Mouse (Mus musculus) B cell, adult 2 months (primary cell): ENCODE measurements around the gene Nkx1-1.

Source experiments
- DNase-seq, 2 experiments: peaks; one replicate each; pipeline ENCODE4 v3.0.0; 2022

The Nkx1-1 gene

DNA sequence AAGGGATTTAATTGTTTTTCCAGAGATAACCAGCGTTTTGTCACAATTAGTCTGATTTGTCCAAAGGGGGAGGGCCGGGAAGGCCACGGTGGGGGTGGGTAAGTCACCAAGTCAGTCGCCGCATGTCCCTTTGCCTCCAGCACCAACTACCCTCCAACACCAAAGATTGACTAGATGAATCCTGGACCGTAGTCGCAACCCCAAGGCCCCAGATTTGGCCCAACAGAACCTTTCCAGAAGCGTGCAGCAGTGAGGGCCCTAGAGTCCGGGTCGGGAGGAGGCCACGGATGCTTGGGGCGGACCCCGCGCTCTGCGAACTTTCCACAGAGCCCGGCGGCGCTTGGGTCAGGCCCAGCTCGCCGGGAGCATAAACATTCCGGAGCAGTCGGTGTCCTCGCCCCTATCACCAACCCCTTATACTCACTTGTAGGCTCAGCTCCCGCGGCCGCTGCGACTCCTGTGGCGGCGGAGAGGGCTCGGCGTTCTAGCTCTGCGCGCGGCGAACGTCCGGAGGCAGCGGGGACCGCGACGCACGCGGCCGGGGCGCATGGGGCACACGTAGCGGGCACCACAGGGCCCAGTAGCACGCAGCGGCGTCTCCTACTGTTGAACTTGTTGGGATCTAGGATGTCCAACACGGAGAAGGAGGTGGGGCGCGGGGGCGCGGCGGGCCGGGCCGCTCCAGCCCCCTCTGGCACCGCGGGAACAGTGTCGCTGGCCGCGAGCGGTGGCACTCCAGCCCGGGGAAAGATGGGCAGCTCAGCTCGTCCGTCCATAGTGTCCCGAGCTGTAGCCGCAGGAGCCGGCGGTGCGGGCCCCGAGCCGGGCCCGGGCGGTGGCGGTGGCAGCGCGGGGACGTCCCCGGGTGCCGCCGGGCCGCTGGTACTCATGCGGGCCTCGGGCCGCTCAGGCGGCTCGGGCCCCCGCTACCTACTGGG is at the start of gene Nkx1-1:
TSS of gene Nkx1-1 (minus strand) at position 776 of the 938 bp plus-strand sequence.
- DNase-seq: no peak

DNA sequence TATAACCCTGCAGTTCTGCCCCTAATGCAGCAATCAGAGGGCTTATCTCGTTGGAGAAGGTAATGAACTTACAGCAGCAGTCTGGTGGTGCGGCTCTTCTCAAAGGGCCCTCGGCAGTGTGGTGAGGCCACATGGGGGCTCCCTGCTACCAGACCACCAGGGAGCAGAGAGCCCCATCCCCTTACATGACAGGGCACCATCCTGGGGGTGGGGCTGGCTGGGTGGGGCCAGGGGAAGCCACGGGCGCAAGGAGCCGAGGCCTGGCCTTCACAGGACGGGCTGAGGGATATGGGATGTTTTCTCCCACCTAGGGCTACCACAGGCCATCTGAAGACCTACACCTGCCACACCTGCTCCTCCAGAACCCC is 47.5 kb upstream of the Nkx1-1 start:
- no peak for DNase-seq

DNA sequence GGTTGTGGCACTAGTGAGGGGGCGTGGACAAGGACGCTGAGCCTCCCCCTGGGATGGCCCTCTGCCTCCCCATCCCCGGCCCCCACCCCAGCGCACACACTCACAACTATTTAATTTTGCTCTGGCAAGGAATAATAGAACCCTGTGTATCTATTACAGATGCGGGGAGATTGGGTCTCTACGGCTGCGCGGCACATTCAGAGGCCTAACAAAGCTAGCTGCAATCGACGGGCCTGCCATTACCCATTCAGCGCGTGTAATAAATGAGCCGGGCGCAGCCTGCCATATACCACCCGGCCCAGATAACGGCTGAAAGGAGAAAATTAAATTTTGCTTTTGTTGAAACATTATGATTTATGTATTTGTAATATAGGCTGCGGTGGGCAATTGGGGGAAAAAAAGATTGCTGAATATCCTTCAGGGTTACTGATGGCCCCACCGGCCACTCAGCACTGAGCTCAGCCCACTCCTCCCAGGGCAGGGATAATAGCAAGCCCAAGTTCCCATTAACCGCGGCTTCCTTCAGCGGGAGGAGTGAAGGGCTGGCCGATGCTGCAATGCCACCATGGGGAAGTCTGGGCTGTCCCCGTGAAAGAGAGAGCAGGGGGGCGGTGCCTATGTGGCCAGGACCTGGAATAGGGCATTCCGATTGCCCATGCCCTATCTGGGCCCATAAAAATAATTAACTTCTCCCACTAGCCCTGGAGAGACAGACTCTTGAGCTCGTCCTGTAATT is 47.0 kb upstream of the Nkx1-1 start:
- no peak for DNase-seq

DNA sequence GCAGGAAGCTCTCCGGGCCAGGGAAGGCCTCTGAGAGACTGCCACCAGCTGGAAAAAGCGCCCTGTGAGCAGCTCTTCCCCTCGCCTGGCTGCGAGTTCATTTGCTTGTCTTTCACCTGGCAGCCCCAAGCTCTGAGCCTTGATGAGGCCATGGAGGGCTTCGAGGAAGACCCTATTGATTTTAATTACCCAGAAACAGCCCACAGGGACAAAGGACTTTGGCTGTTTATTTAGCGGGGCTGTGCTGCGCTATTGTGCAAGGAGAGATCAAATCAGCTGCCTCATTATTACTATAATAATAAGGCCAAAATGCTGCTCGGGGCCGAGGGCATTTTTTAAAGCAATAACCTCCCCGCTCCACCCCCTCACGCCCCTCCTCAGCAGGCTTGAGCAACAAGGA is 31.7 kb upstream of the Nkx1-1 start:
- no peak for DNase-seq

DNA sequence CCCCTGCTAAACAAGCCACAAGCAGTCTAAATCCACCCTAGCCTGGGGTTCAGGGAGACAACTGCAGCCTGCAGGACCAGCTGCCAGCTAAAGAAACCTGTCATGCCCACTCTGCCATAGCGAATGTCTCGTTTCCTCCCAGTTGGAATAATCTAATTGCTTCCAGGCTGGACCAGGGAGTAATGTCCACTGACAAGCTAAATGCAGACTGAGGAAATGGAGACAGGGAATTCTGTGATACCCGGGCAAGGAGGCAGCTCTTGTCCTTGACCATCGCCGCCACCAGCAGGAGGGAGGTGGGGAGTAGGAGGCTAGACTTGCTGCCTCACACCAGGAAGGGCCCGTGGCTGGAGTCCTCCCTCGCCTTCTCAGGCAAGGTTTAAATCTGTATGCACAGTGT is 30.6 kb upstream of the Nkx1-1 start:
- DNase-seq: no peak

DNA sequence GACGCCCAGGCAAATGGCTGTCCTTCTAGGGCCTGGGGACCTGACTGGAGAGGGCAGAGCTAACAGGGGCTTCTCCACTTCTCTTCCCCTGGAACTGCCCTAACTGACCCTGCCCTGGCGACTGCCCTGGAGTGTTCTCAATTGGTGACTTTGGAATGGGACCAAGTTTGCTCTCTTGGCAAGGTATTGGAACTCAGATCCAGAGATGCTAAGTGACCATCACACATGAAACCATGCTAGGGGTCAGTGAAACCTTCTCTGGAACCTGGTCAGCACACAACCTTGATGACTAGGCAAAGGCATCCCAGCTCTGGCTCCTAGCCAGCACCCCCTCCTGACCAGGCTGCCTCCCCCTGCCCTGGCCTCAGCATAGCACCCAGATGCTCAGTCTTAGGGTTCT is 25.3 kb upstream of the Nkx1-1 start:
- DNase-seq: no peak

DNA sequence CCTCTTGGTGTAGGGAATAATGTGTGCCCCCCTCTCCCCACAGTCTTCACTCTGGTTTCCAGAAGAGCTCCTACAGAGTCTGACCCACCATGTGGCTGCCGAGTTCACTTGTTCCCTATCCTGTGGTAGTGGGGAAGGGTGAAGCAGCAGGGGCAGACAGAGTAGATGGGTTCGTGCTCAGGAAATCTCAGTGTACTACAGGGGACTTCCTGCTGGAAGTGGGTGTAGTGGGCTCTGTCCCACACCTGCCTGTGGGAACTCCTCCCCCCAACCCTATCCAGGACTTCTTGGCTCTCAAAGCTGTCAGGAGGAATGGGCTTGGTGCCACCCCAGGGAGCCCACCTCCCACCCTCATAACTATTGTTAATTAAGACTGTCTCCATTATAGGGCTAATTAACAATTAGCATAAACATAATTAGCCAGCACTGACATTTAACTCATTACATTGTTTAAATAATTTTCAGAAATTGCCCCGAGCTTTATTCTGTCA is 24.4 kb upstream of the Nkx1-1 start:
- no peak for DNase-seq

DNA sequence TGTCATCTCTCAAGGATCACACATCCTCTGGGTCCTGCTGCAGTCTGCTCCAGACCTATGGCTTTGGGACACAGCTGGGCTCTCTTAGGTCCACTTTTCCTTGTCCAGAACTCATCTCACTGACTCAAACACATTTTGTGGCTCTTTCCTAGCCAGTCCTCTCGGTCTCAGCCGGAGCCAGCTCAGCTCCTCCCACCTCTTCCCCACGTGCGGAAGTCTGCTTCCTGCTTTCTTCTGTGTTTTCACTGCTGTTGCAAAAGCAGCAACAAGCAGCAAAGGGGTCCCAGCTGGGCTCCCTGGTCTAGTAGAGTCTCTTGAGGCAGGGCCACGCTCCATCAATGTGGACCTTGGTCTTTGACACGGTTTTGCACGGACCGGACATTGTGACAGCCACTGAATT is 22.0 kb upstream of the Nkx1-1 start:
- DNase-seq: no peak

DNA sequence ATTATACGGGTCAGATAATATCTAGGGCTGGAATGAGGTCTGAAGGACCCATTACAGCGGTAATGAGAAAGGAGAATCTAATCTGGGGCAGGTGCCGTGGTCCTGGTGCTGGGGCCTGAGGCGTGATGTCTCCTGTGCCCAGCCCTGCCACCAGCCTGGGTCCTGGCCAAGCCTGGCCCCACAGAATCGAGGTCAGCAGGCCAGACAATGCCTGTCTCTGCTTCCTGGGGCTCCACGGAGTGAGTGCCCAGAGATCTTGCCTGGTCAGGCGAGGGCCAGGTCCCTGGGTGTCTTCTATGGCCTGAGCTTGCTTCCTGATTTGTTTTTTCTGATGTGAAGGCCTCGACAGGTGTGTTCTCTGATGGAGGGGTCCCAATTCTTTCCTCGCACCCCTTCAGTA is 10.0 kb upstream of the Nkx1-1 start:
- DNase-seq: no peak

DNA sequence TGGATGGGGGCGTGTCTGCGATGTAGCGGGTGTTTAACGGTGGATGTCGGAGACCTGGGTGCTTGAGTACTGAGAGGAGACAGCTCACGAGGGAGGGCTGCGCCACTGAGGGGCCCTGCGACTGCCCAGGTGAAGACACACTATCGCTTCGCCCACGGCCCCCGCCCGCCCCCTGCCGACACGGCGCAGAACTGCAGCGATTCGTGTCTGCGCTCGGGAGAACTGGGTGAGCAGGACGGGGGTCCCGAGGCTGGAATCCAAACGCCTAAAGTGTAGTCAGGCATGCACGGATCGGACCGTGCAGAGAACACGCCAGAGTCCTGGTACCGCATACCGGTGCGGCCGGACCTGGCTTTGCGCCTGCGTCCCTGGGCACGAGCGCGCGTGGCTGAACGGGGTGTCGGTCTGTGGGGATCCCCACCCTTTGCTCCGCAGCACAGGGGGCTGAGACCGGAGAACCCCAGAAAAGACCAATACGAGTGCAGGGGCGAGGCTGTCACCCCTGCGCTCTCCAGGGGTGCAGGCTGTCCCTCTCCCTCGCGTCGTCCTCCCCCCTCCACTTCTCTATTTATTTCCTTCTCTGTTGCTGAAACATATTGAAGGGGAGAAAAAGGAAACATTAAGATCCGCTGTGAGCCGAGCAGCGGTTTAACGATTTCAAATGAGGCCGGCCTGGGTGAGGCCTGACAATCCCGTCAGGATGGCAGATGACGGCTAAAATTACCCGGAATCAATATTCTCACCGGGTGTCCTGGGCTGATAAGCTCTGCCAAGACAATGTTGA is 9.3 kb upstream of the Nkx1-1 start:
- peak; percentile 76 to 77 for DNase-seq

DNA sequence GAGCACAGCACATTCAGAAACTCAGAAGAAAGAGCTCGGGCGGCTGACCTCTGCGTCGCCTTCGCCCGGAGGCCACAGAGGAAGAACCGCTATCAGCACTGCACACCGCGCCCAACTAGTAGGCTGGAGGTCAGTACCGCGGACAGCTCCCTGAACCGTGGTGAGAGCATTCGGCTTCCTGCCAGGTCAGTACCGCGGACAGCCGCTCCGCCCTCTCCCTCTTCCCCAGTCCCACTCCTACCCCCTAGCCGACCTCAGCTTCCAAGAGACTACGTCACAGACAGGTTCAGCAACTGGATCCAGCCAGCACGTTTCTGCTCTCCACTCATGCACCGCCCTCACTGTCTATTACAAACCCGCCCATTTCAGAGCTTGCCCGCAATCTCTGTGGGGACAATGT is 4.4 kb upstream of the Nkx1-1 start:
- DNase-seq: peak; percentile 73 to 74

DNA sequence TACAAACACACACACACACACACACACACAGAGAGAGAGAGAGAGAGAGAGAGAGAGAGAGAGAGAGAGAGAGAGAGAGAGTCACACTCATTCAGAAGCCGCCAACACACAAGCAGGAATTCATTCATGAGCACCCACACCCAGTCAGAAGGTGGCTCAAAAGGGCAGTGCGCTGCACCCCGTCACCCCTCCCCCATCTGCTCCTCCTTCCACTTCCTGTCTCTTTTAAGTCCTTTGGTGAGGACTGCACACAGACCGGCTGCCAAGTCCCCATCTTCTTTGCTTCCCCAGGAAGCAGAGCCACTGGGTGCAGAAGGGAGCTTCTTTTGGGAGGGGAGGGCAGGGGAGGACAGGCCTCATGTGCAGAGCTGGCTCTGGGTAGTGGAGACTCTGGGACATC is 2.2 kb upstream of the Nkx1-1 start:
- DNase-seq: no peak

DNA sequence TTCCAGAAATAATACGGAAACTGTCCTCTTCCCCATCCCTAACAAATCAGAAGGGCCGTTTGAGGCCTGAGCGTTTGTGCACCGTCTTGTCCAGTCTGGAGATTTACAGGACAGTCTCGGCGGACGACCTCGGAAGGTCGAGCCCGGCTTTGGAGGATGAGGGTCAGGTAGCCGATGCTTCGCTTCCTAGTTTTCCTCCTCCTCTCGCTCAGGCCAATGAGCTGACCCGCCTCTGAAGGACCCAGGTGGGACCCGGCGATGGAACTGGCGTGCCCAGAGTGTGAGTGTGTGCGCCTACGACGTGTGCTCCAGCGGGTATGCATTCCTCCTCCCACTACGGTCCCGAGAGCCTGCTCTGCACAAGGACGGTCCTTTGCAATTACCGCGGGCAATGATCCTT is 1.4 kb upstream of the Nkx1-1 start:
- no peak for DNase-seq

DNA sequence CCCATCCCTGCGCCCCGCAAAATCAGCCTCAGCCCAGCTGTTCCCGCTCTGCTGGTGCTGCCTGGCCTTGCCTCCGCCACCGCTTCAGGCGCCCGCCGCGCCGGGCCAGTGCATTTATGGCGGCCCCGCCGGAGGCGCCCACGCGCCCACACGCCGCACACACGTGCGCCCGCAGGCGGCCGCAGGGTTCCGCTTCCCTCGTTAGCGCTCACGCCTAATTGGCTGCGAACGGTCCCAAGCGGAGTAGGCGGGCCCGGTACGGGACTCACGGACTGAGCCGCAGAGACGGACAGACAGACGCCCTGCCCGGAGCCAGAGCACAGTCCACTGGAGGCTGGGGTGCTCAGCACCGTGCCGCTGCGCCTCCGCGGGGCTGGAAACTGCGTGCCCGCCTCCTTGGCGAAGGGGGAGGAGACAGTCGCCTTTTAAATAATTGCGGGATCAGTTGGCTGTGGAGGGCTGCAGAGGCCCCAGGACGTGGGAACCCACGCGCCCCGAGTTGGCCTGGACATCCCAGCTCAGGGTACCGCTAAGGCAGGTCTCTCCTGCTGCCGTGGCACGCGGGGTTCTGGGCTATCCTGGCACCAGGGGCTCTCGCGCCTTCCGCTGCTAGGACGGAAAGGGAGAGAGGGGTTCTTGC is 485 bp upstream of the Nkx1-1 start:
- no peak for DNase-seq

DNA sequence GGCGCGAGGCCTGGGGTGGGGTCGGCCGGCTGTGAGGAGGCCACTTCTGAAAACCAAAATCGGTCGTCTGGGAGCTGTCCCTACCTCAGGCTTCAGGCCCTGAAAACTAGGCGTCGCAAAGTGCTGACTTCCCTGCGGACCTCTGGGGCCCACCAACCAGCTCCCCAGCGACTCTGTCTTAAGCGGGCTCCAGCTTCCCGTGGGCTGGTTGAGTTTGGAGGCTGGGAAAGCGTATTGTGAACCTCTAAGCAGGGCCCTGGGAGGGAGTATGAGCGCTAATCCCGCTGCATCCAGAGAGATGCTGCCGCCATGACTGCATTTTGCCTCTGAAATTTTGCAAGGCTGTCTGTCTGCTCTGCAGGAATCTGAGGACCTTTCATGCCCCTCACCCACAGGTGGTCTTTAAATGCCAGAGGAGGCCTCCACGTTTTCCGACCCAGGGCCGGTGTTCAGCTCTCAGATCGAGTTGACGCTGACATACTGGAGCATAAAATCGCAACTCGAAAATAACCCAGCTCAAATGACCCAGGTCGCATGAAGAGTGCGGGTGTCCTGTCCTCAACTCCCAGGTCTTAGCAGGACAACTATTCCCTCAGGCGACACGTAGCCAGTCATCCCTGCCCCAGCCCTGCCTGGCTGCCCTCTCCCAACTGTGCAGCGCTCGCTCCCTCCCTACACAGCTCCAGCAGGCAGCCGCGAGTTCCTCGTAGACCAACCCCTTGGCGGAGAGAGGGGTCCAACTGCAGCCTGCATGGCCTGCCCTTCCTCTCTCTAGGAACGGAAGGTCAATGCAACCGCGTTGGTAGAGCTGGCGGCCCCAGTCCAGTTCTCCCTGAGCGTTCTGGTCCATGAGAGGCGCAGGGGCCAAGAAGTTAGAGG is 1.5 kb downstream of the Nkx1-1 start:
- DNase-seq: no peak

DNA sequence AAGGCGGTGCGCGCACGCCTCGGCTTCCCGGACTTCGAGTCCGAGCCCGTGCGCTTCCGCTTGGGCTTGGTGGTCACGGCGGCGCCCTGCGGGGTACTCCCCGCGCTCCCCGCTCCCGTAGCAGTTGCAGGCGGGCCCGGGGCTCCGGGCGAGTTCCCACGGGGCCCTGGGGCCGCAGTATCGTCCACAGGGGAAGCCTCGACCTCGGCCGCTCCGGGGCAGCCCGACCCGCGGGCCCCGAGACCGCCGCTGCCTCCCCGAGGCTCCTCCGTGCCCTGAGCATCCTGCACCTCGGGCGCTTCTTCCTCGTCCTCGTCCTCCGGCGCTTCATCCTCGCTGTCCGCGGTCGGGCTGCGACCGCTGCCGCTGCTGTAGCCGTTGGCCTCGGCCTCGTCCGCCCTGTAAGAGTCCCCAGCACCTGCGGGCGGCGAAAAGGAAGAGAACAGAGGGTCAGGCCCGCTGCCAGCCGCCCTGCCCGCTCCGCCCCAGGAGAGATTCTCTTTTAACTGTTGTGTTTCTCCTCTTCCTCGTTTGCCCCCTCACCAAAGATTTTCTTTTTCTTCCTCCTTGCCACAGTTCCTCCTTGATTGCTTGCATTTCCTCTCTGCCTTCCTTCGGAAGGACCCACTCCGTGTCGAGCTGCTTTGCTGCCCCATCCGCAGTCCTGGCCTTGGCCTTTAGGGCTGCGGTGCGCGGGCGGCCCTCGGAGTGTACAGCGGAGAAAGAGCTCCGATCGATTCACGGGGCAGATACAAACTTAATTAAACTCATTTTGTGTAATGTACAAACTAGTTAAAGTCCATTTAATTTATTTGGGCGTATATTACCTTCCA is 2.4 kb downstream of the Nkx1-1 start:
- no peak for DNase-seq

DNA sequence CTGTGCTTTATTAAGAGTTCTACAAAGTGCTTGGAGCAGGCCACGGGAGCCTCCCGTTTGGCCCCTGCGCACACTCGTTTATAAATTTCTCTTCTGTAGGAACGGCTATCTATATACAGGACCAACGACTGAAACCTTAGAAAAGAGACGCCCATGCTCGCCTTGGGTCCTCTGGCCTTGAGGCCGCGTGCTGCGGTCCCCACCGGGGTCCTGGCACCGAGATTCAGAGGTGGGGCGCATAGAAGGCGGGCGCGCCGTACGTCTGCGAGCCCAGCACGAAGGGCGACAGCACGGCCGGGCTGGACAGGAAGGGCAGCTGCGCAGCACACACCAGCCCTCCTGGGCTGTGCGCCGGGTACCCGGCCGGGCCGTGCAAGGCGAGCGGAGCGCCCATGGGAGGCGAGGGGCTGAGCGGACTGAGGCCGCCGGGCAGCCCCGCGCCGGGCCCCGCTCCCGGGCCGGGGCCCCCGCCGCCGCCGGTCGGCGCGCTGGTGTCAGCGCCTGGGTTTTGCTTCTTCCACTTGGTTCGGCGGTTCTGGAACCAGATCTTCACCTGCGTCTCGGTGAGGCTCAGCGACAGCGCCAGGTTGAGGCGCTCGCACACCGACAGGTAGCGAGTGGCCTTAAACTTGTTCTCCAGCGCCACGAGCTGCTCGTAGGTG is 3.1 kb downstream of the Nkx1-1 start:
- no peak for DNase-seq

DNA sequence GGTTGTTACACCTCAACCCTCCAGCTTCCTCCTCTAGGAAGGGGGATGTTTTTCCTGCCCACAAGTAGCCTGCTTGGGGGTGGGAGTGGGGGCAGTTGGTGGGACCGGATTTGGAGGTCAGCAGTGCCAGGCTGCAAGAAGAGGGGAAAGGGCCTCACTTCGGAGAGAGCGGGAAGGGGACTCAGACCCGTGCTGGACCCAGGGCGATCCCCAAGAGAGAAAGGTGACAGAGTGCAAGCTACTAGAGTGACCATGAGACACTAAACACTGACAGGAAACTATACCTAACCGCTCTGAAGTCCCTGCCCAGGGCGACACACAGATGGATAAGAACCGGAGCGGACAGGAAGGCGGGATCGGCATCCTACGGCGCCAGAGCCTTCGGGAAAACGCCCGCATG is 3.7 kb downstream of the Nkx1-1 start:
- no peak for DNase-seq

DNA sequence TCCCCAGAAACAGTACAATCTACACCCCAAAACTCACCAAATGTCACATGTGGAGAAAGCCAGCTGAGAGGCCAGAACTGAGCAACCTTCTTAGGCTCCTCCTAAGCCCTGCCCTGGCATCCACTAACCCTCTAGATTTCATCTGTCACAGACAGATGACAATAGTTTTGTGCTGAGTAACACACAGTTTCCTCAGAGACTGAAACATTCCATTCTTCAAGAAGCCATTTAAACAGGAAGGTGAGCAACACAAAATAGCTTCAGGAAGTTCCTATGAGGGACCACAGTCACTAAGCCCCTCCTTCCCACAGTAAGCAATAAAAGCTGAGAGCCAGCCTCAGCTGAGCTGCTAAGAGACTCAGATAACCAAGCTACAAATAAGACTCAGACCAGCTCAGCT is 6.3 kb downstream of the Nkx1-1 start:
- DNase-seq: no peak

DNA sequence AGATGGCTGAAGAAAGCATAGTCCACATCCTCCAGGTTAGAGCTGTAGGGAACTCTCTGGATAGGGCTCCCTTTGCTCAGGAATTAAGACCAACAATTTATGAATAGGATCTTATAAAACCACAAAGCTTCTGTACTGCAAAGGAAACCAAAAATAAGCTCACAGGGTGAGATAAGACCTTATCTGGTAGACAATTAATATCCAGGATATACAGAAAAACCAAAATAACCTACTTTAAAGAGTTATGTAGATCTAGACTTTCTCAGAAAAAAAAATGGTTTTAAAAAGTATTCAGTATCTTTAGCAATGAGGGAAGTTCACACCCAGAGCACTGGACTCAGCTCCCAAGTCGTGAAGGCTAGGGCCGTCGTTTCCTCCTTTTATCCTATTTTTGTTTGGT is 13.5 kb downstream of the Nkx1-1 start:
- DNase-seq: no peak
